Mouse (Mus musculus) kidney, postnatal 0 days (tissue): ENCODE measurements around the gene Zfp219. TPM values are rescaled to one million over a fixed set of nuclear protein-coding genes. Genes with fewer than 3 reads are reported as not detected.
A peak's percentile ranks its signal among the peaks of the same experiment; 100 is the strongest.

Source experiments
- ATAC-seq: fragments of 200-750 bp; cut with Nextera tagmentation; replicated peaks from 2 replicates; pipeline ENCODE4 v1.8.0; 2017; ENCODE audit warnings: low read depth, moderate number of reproducible peaks, moderate TSS enrichment, moderate library complexity; ENCODE audit not compliant: low FRiP score
- DNase-seq: peaks from one replicate; pipeline ENCODE4 v3.0.0-alpha.2; 2016; ENCODE audit warnings: low spot score
- H3K27ac ChIP-seq: fragments of 300-500 bp; sonication (generic); 2 replicates; pipeline ENCODE4 v1.5.1; 2014; ENCODE audit warnings: mild to moderate bottlenecking
- H3K27me3 ChIP-seq: fragments of 300-500 bp; sonication (generic); 2 replicates; pipeline ENCODE4 v1.6.1; 2014; ENCODE audit warnings: low read length, mixed read lengths; ENCODE audit not compliant: insufficient read depth
- H3K36me3 ChIP-seq: fragments of 300-500 bp; sonication (generic); 2 replicates; pipeline ENCODE4 v1.6.1; 2014; ENCODE audit warnings: low read length, mixed read lengths; ENCODE audit not compliant: insufficient read depth
- H3K4me1 ChIP-seq: fragments of 300-500 bp; sonication (generic); replicated peaks from 2 replicates; pipeline ENCODE4 v1.6.1; 2014; ENCODE audit warnings: antibody characterized with exemption, low read length, mixed read lengths; ENCODE audit not compliant: insufficient read depth
- H3K4me2 ChIP-seq: fragments of 300-500 bp; sonication (generic); 2 replicates; pipeline ENCODE4 v1.6.1; 2014; ENCODE audit warnings: mild to moderate bottlenecking, low read length, moderate library complexity, mixed read lengths
- H3K4me3 ChIP-seq: fragments of 300-500 bp; sonication (generic); replicated peaks from 2 replicates; pipeline ENCODE4 v1.5.1; 2014; ENCODE audit warnings: low read depth, low read length
- H3K9ac ChIP-seq: fragments of 300-500 bp; sonication (generic); 2 replicates; pipeline ENCODE4 v1.6.1; 2014; ENCODE audit warnings: low read depth, low read length
- H3K9me3 ChIP-seq: fragments of 300-500 bp; sonication (generic); replicated peaks from 2 replicates; pipeline ENCODE4 v1.6.1; 2016; ENCODE audit warnings: low read length, inconsistent platforms, mixed read lengths
- CTCF ChIP-seq: IDR thresholded peaks from 2 replicates; pipeline ENCODE4 v1.5.1; 2016; ENCODE audit warnings: antibody characterized with exemption, low read depth, mild to moderate bottlenecking, moderate library complexity
- WGBS: fragments of 180-500 bp; shearing (Covaris S2); extraction: QIAGEN DNeasy Blood & Tissue Kit; methylation state at CpG from one replicate; pipeline ENCODE4 v1.1.7; 2014; 5-methylcytosine and 5-hydroxymethylcytosine counted together
- polyA plus RNA-seq: library from polyadenylated mRNA; unstranded; fragments of >200 nt; fragmentation: Nextera tagmentation; extraction: Ambion mirVana; gene quantifications from 2 replicates; pipeline ENCODE4 v1.2.1, GENCODE M21; 2015

The Zfp219 gene
- polyA plus RNA-seq, 1 experiment from 2014 or later, result 35.8 TPM

- WGBS, result 83% methylated on average over 4 of the region's 4 CpGs
- H3K9ac ChIP-seq, result no peak overlapping the region
- H3K27me3 ChIP-seq, result no peaks in the 10 kb centered on the region
- no peaks in the 10 kb centered on the region for H3K36me3 ChIP-seq
- H3K4me2 ChIP-seq, result no peak overlapping the region
- H3K4me3 ChIP-seq, result no peak overlapping the region
- peaks cover 3% of the 10 kb centered on the region for H3K4me1 ChIP-seq
- ATAC-seq (no peak), DNase-seq (no peak)
- H3K9me3 ChIP-seq, result no peaks in the 10 kb centered on the region
- no peak for TF ChIP-seq CTCF
- no peak overlapping the region for H3K27ac ChIP-seq
Observed at GRCm38 (mm10) chr14:52026342-52026741, 5.8 kb upstream of the Zfp219 start.

- no peak for DNase-seq
- ATAC-seq, result no peak
Observed at GRCm38 (mm10) chr14:52024133-52024532, 3.6 kb upstream of the Zfp219 start.

GRCm38 (mm10) chr14:52022709-52023459 is 2.4 kb upstream of the Zfp219 start:
- ATAC-seq (peak; percentile 61), DNase-seq (peak; percentile 97)
- peak overlapping the region; percentile 51 for H3K4me2 ChIP-seq
- peaks cover 13% of the 10 kb centered on the region for H3K4me1 ChIP-seq
- peak overlapping the region; percentile 79 for H3K27ac ChIP-seq
- peak; percentile 88 for TF ChIP-seq CTCF
- peak overlapping the region; percentile 2; the same call in 1 of the 2 replicates for H3K4me3 ChIP-seq
- no peaks in the 10 kb centered on the region for H3K27me3 ChIP-seq
- peak overlapping the region; percentile 31 for H3K9ac ChIP-seq
- 4% methylated on average over 23 of the region's 23 CpGs for WGBS
- no peaks in the 10 kb centered on the region for H3K9me3 ChIP-seq
- H3K36me3 ChIP-seq, result no peaks in the 10 kb centered on the region

More at GRCm38 (mm10) chr14:52024133-52024532, 3.6 kb upstream of the Zfp219 start:
- Histone ChIP-seq H3K27me3 (no peaks in the 10 kb centered on the region), H3K27ac (no peak overlapping the region), H3K9me3 (no peaks in the 10 kb centered on the region), H3K4me1 (peaks cover 5% of the 10 kb centered on the region), H3K4me3 (no peak overlapping the region), H3K9ac (no peak overlapping the region), H3K4me2 (no peak overlapping the region), H3K36me3 (no peaks in the 10 kb centered on the region)
- no peak for TF ChIP-seq CTCF
- WGBS, result 85% methylated on average over 2 of the region's 2 CpGs

- H3K4me2 ChIP-seq, result peak overlapping the region; percentile 51
- ATAC-seq (no peak), DNase-seq (no peak)
- H3K4me3 ChIP-seq, result peak overlapping the region; percentile 2; the same call in 1 of the 2 replicates
- WGBS, result 63% methylated on average over 3 of the region's 3 CpGs
- peaks cover 15% of the 10 kb centered on the region for H3K4me1 ChIP-seq
- no peaks in the 10 kb centered on the region for H3K36me3 ChIP-seq
- H3K9me3 ChIP-seq, result no peaks in the 10 kb centered on the region
- TF ChIP-seq CTCF, result no peak
- peak overlapping the region; percentile 79 for H3K27ac ChIP-seq
- no peak overlapping the region for H3K9ac ChIP-seq
- no peaks in the 10 kb centered on the region for H3K27me3 ChIP-seq
Observed at GRCm38 (mm10) chr14:52022244-52022708, 1.7 kb upstream of the Zfp219 start.

- ATAC-seq (no peak), DNase-seq (no peak)
- peak overlapping the region; percentile 100; the same call in 1 of the 2 replicates for H3K27ac ChIP-seq
- no peaks in the 10 kb centered on the region for H3K9me3 ChIP-seq
- 85% methylated on average over 8 of the region's 8 CpGs for WGBS
- no peak overlapping the region for H3K9ac ChIP-seq
- peaks cover 20% of the 10 kb centered on the region for H3K4me1 ChIP-seq
- no peak for TF ChIP-seq CTCF
- no peaks in the 10 kb centered on the region for H3K27me3 ChIP-seq
- no peaks in the 10 kb centered on the region for H3K36me3 ChIP-seq
- 0 out of 2 replicates have a peak overlapping the region, but pooled peaks have one; percentile 74 for H3K4me2 ChIP-seq
- no peak overlapping the region for H3K4me3 ChIP-seq
Observed at GRCm38 (mm10) chr14:52021568-52022212, 1.2 kb upstream of the Zfp219 start.

GRCm38 (mm10) chr14:52021138-52021529 is 601 bp upstream of the Zfp219 start:
- Histone ChIP-seq H3K4me1 (peaks cover 25% of the 10 kb centered on the region), H3K27me3 (no peaks in the 10 kb centered on the region), H3K36me3 (no peaks in the 10 kb centered on the region), H3K27ac (peak overlapping the region; percentile 100), H3K9me3 (no peaks in the 10 kb centered on the region), H3K4me3 (no peak overlapping the region), H3K4me2 (peak overlapping the region; percentile 74), H3K9ac (no peak overlapping the region; the same call in 1 of the 2 replicates)
- 48% methylated on average over 4 of the region's 4 CpGs for WGBS
- TF ChIP-seq CTCF, result no peak
- no peak for ATAC-seq
- no peak for DNase-seq
